Mouse (Mus musculus) thymus, postnatal 14 days (tissue): ENCODE measurements around the gene Fbln1.

Experiments
- DNase-seq: peaks from one replicate; pipeline ENCODE4 v3.0.0; 2021

Gene Fbln1

DNA sequence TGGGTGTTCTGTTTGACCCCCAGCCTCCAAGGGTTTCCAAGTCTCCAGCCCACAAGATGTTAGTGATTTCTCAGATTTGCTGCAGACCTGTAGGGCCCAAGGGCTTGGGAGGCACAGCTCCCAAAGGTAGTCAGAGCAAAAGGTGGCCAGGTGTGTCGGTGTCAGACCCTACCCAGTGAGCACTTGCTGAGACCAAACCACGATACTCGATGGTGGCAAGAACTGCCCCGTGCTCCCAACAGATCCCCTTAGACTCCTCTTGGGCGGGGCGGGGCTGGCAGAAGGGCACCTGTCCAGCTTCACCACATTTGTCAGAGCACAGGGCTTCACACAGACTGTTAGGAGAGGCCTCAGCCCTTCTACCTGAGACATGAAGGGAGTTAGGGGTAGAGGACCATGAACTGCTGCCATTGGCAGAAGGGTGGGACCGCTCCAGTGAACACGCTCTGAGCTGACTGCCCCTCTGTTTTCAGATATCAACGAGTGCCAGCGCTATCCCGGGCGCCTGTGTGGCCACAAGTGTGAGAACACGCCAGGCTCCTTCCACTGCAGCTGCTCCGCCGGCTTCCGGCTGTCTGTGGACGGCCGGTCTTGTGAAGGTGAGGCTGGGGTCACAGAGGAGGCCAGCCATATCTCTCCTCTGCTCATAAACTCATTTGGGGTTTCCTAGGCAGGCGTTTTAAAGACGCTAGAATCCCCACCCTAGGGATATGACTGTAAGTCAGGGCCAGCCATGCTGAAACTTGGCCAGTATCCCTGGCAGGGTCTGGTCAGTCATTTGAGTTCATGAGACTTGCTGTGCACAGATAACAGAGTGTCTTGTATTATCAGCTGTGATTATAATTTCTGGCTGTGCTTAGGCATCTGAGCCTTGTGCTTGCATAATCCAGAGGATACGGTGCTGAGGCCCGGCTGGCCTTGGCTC, 33.3 kb downstream of the Fbln1 start:
- DNase-seq, result no peak

DNA sequence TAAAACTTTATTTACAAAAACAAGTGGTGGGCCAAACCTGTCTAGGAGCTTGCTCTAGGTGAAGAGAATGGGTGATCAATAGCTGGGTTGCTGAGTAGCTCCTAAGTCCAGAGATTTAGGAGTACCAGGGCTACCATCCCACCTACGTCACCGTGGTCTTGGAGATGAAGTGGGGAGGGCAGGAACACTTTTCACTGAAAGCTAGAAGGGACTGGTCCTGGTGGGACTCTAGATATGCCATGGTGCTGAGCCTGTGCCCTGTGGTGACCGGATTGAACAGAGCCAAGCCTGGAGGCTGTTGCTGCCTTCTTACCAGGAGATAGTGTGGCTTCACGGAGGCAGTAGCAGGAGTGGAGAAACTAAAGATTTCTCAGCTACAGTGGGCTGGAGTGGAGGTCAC, 34.3 kb downstream of the Fbln1 start:
- DNase-seq, result no peak

DNA sequence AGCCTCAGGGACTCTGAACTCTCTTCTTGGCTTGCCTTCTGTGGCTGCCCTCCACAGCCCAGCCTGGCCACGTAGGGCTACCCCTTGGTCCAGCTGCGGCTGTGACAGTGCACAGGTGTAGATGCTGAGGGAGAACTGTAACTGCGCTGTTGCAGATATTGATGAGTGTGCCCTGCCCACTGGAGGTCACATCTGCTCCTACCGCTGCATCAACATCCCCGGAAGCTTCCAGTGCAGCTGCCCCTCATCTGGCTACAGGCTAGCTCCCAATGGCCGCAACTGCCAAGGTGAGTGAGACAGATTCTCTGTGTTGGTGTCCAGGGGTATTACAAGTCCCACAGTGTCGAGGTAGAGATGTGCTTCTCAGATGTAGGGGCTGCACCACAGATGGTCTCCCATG, 36.1 kb downstream of the Fbln1 start:
- no peak for DNase-seq

DNA sequence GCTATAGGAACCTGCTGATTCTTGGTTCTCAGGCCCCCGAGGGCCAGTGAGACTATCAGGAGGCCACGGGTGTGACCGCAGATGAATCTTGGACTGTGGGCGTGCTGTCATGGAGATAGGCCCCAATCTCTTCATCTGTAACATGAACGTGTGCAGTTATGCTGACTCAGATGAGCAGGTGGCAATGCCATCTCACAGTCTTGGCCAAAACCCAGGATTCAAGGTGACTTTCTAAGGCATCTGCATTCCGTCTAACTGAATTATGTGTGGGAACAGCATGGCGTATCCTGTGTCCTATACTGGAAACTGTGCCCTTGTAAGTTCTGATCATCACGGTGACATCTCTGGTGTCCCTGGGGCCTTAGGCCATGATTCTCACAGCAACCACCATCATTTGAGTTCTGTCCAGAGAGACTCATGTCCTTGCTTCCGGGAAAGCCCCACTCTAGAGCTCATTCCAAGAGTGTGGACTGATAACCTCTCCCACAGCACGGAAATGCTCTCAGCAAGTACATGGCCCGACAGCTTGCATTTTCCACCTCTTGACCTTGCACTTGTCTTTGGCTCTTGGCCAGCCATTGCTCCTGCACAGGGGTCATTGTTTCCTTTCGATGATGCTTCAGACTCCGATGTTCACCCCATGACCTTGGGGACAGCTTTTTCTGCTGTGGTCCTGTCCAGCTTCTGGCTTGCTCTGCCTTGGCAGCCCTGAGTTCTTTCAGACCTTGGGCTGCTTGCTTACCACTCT, 38.8 kb downstream of the Fbln1 start:
- no peak for DNase-seq

DNA sequence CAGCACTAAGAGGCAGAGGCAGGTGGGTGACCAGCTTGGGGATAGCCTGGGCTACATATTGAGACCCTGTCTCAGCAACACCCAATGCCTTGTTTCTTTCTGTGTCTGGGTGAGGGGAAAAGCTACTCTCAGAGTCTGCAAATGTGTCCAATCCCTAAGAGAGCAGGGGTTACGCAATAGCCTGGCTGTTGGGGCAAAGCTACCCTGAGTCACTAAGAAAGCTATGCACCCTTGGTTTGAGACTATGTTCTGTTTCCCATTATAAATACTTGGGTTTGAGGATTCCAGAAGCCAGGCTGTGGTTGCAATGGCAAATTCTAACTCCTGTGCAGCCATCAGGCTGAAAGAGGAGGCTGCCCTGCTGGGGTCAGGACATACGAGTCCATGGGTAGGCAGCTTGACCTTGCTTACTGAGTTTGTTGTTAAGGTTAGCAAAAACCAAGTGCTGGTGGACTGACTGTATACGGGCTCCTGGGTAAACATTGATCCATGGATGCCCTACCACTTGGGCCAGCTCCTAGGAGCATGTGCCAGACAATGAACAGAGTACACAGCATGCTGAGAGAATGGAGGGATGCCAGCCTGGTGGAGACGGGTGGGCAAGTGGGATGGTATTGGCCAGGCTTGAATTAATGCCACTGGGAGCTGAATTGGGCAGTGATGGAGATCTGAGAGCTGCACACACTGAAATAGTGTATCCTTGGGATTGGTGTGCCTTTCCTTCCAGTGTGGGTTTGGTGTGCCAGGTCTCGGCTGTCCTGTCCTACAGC, 39.7 kb downstream of the Fbln1 start:
- no peak for DNase-seq

DNA sequence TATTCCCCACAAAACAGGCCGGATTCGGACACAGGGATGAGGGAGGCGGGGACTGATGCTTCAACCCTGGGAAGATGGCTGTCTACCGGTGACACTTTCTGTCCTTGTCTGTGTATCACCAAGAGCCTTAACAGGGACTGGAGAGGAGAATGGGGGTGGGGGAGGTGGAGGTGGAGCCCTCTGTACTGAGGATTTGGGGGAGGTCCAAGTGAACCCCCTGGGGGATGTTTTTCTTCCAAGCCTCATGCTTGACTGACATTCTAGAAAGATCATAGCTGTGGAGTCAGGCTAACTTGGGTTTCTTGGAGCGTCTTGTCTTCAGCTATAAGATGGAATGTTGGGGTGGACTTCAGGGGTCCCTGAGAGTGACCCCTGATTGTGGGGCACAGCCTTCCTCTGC, 40.3 kb downstream of the Fbln1 start:
- DNase-seq, result no peak

DNA sequence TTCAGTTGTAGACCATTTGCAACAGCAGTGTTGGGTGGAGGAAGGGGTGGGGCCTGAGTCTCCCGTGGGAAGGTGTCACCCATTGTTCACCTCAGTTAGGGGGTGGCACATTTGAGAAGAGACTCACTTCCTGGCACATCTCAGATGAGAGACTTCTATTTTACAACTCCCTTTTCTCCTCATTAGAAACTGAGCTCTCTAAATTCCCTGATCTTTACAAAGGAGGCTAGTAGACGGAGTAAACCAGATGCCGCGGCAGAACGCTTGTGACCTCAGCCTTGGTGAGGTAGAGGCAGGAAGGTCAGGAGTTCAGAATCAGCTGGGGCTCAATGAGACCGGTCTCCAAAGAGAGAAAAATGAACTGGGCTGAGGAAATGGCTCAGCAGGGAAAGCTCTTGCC, 41.2 kb downstream of the Fbln1 start:
- DNase-seq, result no peak

DNA sequence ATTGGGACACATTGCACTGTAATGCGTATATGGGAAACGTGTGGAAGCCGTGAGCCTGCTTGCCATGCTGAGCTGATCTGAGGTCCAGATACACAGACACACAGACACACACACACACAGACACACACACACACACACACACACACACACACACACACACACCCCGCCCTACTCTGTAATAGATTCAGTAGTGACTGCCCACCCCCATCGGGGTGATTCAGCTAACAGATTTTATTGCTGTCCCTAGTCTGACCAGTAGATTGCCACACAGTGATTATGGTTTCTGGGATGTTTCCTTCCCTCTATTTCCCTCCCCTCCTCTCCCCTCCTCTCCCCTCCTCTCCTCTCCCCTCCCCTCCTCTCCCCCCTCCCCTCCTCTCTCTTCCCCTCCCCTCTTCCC, 42.6 kb downstream of the Fbln1 start:
- no peak for DNase-seq

DNA sequence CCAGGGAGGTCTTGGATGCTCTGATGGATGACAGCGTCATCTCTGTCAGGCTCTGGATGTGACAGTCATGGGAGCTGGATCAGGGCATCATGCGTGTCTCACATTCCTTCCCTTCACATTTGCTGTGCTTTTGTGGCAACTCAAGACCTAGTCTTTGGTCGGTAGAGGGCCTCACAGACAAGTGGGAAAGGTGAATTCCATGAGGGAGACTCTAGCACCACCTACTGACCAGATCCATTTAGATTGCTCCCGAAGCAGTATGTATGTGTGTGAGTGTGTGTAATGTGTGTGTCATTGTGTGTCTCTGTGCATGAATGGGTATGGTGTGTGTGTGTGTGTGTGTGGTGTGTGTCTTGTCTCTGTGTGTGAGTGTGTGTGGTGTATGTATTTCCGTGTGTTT, 43.5 kb downstream of the Fbln1 start:
- DNase-seq, result peak; percentile 46

DNA sequence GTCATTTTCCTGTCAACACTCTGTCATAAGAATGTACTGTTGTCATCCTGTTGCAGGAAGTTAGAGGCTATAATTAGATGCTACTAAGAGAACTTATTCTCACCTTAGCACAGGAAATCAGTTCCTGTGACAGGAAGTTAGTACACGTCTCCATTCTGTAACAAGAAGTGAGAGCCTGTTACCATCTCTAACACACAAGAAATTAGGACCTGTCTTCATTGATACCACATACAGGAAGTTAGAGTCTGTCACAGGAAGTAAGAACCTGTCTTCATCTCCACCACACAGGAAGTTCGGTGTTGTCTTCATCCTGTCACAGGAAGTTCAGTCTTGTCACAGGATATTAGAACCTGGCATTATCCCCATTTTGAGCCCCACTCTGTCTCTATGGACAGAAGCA, 44.7 kb downstream of the Fbln1 start:
- DNase-seq, result no peak

DNA sequence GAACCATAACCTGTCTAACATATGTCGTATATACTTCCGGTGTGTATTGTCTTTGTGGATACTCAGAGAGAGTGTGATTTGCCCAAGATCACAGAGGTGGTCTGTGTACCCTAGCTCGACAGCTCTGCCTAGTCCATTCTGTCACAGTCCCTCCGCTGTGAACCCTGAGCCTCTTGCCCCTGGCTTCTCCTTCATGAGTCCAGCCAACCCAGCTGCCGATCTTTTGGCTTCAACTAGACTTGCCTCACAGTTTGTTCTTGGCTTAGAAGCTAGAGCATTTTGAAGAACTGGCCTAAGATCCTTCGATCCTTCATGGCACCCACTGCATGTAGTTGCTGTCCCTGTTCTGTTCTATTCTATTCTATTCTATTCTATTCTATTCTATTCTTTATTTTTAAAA, 46.7 kb downstream of the Fbln1 start:
- DNase-seq, result no peak

DNA sequence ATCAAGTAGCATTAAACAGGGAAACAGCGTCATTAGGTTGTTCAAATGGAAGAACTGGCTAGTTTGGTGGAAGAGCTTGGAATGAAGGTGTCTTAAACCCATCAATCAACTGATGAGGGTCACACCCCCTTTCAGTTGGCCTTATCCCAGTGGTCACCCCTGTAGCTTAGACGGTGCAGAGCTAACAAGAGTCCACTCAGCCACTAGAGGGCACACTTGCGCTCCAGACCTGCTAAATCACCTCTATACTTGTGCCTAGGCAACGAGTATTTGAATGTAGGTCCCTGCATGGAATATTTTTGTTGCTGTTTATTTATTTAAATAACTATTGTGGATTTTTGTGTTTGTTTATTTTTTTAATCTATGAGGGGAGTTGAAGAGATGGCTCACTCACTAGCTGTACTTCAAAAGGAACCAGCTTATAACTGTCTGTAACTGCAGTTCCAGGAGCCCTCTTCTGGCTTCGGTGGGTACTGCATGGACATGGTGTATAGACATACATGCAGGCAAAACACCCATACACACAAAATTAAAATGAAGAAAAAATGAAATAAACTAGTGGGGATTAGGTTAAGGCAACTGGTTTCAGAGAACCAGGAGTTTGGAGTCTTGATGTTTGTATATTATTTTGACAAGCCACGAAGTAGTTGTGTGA, 52.2 kb downstream of the Fbln1 start:
- DNase-seq, result peak; percentile 89

DNA sequence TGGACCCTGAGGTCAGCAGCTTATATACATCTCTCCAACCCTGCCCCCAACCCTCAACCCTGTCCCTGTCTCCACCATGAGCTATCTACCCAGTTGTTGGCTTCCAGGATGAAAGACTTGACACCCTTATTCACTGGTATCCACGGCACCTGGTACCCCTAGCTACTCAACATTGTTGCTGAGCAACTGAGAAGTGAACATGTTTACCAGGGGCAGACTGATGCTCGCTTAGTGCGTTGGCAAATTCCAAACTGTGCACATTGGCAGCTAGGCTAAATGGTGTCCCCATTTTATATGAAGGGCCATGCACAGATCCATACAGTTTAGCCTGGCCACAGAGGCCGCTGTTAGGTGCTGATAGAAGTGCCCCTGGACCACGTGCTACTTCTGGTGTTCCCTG, 57.1 kb downstream of the Fbln1 start:
- no peak for DNase-seq

DNA sequence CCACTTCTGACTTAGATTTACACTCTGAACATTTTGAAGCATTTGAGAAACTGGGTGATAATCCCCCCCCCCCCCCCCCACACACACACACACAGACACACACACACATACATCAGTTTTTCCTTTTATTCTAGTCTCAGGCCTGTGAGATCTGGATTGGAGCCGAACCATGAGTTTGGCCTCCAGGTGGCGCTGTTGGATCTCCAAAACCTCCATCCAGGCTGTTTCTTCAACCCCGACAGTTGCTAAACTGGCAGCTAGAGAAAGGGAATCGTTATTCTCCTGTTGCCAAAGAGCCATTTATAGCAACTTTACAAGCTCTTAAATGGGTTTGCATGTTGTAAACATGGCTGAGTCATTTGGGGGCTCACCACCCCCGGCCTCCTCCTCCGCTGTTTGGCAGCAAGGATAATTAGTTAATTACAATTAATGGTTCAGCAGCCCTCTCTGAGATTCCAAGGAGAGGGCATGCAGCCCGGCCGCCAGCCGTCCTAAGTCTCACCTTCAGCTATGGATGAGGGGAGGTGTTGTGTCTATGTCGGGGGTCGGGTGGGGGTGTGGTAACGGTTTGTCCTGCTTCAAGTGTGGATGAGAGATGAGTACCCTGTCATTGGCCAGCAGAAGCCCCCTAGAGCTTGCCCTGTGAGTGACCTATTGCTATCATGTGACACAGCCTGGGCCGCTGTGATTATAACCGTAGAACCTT, 61.1 kb downstream of the Fbln1 start:
- DNase-seq, result peak; percentile 72

DNA sequence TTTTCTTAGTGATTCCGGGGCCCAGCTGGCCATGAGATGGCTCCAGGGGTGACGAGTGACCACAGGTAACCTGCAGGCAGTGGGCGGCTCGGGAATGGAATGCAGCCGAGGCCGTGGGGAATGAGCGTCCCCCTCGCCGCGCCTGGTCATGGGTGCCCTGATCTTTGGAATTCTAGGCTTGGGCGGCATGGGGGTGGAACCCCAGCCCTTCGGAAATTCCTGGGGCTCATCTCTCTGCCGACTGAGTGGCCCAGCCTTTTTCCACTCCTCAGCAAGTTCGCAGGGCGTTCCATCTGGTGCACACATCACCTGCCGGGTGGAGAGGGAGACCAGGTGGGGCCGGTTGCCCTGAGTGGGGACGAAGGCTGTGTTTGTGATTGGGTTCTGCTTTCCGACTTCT, 62.1 kb downstream of the Fbln1 start:
- no peak for DNase-seq

DNA sequence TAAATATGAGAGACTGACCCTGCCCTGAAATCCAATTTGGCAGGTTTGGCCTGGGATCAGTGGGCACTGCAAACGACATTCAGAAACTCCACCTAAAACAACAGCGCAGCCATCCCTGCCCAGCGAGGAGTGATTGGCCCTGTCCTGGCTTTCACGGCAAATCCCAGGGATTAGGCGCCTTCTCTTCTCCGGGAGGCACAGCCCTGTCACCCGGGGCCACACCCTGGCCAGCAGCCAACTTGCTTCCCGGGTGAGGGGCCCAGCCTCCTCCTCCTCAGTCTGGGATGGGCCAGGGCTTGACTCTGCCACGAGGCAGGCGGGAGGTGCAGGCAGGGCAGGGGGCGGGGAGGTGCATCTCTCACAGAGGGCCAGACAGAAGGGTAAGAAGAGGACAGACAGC, 67.2 kb downstream of the Fbln1 start:
- DNase-seq, result no peak

DNA sequence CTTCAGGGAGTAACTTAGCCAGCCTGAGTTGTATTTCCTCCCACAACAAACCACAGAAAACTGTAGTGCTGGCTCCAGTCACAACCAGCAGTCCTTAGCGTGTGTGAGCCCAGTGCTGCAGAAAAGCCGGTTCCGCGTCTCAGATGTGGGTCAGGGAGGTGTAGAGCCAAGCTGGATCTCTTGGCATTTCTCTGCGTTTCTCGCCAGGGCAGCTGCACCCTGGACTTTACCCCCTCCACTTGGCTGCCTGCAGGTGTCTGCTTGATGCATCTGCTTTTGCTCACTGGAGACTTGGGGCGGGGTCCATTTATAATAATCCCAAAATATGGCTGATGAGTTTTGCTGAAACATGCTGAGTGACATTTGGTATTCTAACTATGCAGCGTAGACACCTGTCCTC, 71.5 kb downstream of the Fbln1 start:
- no peak for DNase-seq

DNA sequence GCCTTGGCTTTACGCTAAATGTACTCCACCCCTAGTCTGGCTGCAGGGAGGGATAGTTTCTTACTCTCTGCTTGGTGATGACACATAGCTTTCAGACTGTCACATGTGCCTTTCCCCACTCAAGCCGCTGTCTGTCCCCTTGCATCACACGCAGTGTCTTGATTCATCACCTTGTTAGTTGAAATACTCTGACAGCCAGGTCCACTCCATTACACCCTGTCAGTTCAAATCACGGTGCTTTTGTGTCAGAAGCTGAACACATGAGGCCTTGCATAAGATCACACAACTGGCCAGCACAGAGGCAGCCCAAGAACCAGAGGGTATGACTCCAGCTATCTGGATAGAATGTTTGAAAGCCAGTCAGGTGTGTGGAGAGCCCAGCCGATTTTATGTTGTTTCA, 73.2 kb downstream of the Fbln1 start:
- no peak for DNase-seq

DNA sequence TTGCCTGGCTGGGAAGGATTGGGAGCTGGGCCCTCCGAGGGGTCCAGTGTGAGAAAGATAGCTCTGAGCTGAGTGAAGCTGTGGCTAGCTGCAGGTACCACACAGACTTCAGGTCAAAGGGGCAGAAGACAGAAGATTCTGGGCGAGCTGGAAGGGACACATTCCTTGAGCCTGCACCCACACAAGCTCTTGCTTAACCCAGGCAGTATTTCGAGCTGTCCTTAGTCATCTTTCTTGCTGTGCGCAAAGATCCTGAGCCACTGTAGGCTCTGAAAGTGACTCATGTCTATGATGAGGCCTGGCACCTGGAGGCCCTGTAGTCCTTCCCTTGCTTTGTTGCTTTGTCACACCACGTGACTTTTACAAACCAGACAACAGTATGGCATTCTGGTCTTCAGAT, 76.3 kb downstream of the Fbln1 start:
- no peak for DNase-seq

DNA sequence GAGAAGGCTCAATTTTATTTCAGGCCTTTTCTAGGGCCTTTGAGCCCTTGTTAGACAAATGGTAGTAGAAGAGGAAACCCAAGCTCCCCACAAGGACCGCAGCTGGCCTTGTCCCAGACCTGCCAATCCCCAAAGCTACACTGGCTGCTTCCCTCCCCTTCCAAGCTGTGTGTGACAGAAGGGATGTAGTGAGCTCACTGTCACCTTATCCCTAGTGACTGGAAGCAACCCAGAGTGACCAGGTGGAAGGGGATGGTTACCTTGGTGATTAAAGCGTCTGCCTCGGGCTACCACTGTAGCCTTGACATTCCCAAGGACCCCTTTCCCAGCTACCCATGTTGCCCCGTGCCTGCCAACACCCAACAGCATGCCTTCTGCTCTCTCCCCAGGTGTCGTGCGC, 78.9 kb downstream of the Fbln1 start:
- DNase-seq, result no peak

DNA sequence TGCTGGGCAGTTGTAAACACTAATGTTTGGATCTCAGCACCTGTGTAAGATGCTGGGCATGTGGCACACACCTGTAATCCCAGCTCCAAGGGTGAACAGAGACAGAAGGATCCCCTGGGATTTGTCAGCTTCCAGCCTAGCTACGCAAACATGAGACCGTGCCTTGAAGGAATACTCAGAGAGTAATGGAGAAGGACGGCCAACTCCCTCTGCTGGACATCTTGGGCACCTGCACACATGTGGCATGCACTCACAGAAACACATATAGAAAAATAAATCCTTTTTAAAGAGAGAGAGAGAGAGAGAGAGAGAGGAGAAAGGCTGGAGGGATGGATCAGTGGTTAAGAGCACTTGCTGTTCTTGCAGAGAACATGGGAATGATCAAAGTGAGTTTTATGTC, 88.9 kb downstream of the Fbln1 start:
- no peak for DNase-seq

DNA sequence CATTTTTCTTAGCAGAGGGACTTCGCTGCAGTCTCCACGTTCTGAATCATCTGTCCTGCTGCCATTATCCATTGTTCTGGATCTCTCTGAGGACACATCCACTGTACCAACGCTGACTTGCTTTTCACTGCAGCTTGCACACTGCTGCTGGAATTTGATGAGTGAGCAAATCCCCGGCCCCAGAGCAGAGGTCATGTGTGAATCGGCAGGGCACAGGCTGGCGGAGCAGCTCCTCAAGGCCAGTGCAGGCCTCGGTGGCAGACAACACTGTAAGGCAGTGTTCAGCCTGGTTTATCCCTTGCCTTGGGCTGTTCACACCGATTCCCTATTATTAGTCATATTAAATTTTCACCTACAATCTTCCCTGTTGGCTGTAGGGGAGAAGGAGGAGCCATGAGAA, 89.8 kb downstream of the Fbln1 start:
- no peak for DNase-seq
